Comparison of ENCODE assay signal across 9 mouse cellular contexts in genomic region chr9:108080168-108080567, GRCm38 (mm10). TPM values are rescaled to one million over a fixed set of nuclear protein-coding genes. Genes with fewer than 3 reads are reported as not detected.
A peak's percentile ranks its signal among the peaks of the same experiment; 100 is the strongest.
DNase-seq lines count a peak whose midpoint lies in the region; ATAC-seq and TF ChIP-seq lines count a peak whose summit lies in the region.
"Had no signal": no experiment of that assay in that cellular context is flagged by ENCODE, and none has a peak within 500 bp of the region (broad histone marks: within the 10 kb centered on the region; RNA-seq: fewer than 3 reads in every experiment).

TSS of gene Mst1 (plus strand) at chr9:108080436.

- no peaks in the 10 kb centered on the region for H3K9me3 ChIP-seq in heart, embryonic 11.5 days (replicated peaks; ENCODE audit: control insufficient read depth, low read length)
- H3K9me3 ChIP-seq in G1E (replicated peaks) = no peaks in the 10 kb centered on the region
- no peaks in the 10 kb centered on the region for H3K9me3 ChIP-seq in forebrain, postnatal 0 days (ENCODE audit: low read length)

- H3K9ac ChIP-seq in heart, embryonic 11.5 days (ENCODE audit: low read depth, low read length) = peak within 1 kb of the TSS; percentile 88
- H3K9ac ChIP-seq in forebrain, postnatal 0 days = peak within 1 kb of the TSS; percentile 95

- H3K4me1 ChIP-seq in heart, embryonic 11.5 days (ENCODE audit: control insufficient read depth, insufficient read depth, low read length) = peaks cover 13% of the 10 kb centered on the region; the same call in 1 of the 2 replicates
- H3K4me1 ChIP-seq in G1E (ENCODE audit: insufficient read depth, low read depth, low read length) = peaks cover 75% of the 10 kb centered on the region
- H3K4me1 ChIP-seq in forebrain, postnatal 0 days (ENCODE audit: insufficient read depth) = peaks cover 10% of the 10 kb centered on the region

- H3K4me2 ChIP-seq in heart, embryonic 11.5 days = peak within 1 kb of the TSS; percentile 90
- H3K4me2 ChIP-seq in forebrain, postnatal 0 days (ENCODE audit: low read depth) = peak within 1 kb of the TSS; percentile 81

- 63% methylated on average over 5 of the region's 5 CpGs for WGBS in heart, embryonic 11.5 days (ENCODE audit: insufficient replicate concordance)
- 80% methylated on average over 5 of the region's 5 CpGs for WGBS in forebrain, postnatal 0 days

- TF ChIP-seq CTCF in G1E (IDR thresholded peaks at IDR 0.05; ENCODE audit: low read depth, low read length) = no peak
- no peak for TF ChIP-seq CTCF in forebrain, postnatal 0 days (IDR thresholded peaks at IDR 0.05; ENCODE audit: low read depth)

- peak; percentile 73 for ATAC-seq in heart, embryonic 11.5 days (replicated peaks; ENCODE audit: insufficient number of reproducible peaks, low FRiP score, low TSS enrichment)
- ATAC-seq in G1E (ENCODE audit: extremely low read depth, insufficient number of reproducible peaks, low FRiP score, poor library complexity, severe bottlenecking) = peak; percentile 91
- ATAC-seq in forebrain, postnatal 0 days = no peak
- peak; percentile 29 for ATAC-seq in megakaryocyte progenitor cell, adult 5-6 weeks (replicated peaks; ENCODE audit: poor library complexity)
- ATAC-seq: Patski had no signal

- H3K36me3 ChIP-seq in heart, embryonic 11.5 days (ENCODE audit: control insufficient read depth, insufficient read depth, low read length) = peaks cover 4% of the 10 kb centered on the region
- peaks cover 65% of the 10 kb centered on the region for H3K36me3 ChIP-seq in G1E (replicated peaks)
- peaks cover 7% of the 10 kb centered on the region; the same call in 1 of the 2 replicates for H3K36me3 ChIP-seq in forebrain, postnatal 0 days (ENCODE audit: insufficient read depth)

- H3K27ac ChIP-seq in heart, embryonic 11.5 days (ENCODE audit: low read depth, low read length) = peak within 1 kb of the TSS; percentile 92
- H3K27ac ChIP-seq in forebrain, postnatal 0 days (ENCODE audit: low read depth, low read length) = no peak within 1 kb of the TSS

- no peak for DNase-seq in heart, adult 9 months (ENCODE audit: low spot score in 2 of 2)
- DNase-seq in G1E (ENCODE audit: low spot score) = peak; percentile 97
- no peak for DNase-seq in forebrain, postnatal 0 days
- DNase-seq in retina, embryonic 14.5 days (ENCODE audit: low spot score) = no peak
- no peak for DNase-seq in cerebellum, postnatal 10 days
- no peak for DNase-seq in urinary bladder, adult 2 months (ENCODE audit: low spot score)

- H3K4me3 ChIP-seq in heart, embryonic 11.5 days (ENCODE audit: low read depth, low read length) = peak within 1 kb of the TSS; percentile 71
- peak within 1 kb of the TSS; percentile 88 for H3K4me3 ChIP-seq in G1E (ENCODE audit: low read depth, low read length)
- peak within 1 kb of the TSS; percentile 74 for H3K4me3 ChIP-seq in forebrain, postnatal 0 days (ENCODE audit: low read depth, low read length)

- peaks cover 38% of the 10 kb centered on the region for H3K27me3 ChIP-seq in heart, embryonic 11.5 days (ENCODE audit: control insufficient read depth, insufficient read depth, low read length)
- H3K27me3 ChIP-seq in G1E (ENCODE audit: insufficient read depth, low read length) = no peaks in the 10 kb centered on the region
- peaks cover 7% of the 10 kb centered on the region for H3K27me3 ChIP-seq in forebrain, postnatal 0 days (ENCODE audit: insufficient read depth, low read length)
- H3K27me3 ChIP-seq: Patski had no signal

RNA-seq across cellular contexts. Expression of gene Mst1, which starts in this region (rescaled TPM):
- polyA plus RNA-seq in heart, embryonic 11.5 days (2014; fragmentation: Nextera tagmentation; extraction: Ambion mirVana) = 1.4 and 1.8 TPM in 2 replicates
- total RNA-seq in G1E (2014; fragmentation: Nextera tagmentation) (7.1 and 11.0 TPM in 2 replicates), G1E (2017) (16.6 and 17.9 TPM in 2 replicates)
- polyA plus RNA-seq in G1E (2012) = 6.7 and 8.4 TPM in 2 replicates
- 0.10 TPM in 1 of 2 replicates, not detected in the other for total RNA-seq in forebrain, postnatal 0 days (2014; rRNA removed)
- not detected in 2 replicates for polyA plus RNA-seq in forebrain, postnatal 0 days (2015; fragmentation: Nextera tagmentation; extraction: Ambion mirVana)
- total RNA-seq in megakaryocyte progenitor cell, adult 5-6 weeks (2015) = 0.46 and 3.1 TPM in 2 replicates
- 0.37 and 0.74 TPM in 2 replicates for total RNA-seq in megakaryocyte progenitor cell, adult 5-6 weeks (2017)
- polyA plus RNA-seq in urinary bladder, adult 2 months (2012; rRNA removed) = 5.6 and 6.2 TPM in 2 replicates
